Mouse (Mus musculus): Measurements from ENCODE around the gene Agbl3. TPM values are rescaled to one million over a fixed set of nuclear protein-coding genes. Genes with fewer than 3 reads are reported as not detected.

The Agbl3 gene
- polyA plus RNA-seq (2012; ENCODE audit: insufficient read depth, insufficient read length, low replicate concordance, missing spikeins): not detected in 2 replicates

DNA sequence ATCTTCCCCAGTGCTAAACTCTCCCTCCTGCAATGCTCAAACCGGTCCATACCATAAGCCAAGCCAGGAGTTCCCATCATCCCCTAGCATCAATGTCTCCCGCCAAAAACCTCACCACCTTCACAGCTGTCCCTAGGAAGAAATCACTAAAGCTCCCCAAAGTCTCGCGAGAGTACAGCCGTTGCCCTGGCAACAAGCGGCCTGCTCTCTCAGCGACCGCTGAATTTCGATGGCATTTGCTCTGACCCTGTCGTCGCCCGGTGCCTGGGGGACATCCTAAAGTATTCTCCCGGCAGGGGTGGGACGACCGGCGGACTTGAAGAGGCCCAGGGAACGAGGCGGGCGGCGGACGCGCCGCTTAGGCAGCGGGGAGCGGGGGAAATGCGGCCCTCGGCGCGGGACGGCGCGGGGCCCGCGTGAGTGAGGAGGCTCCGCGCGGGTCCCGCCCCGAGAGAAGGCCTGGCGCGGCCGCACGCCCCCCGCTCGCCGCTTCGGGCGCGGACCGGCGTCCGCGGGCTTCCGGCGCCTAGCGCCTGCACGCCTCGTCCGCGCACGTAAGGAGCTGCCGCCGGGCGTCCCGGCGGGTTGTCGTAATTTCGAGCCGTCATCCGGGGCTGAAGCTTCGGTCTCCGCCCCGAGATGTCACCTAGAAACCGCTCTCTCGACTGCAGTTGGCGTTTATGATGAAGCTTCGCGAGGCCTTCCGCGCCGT, at the start of gene Agbl3:
Gene Agbl3, plus strand, starts transcription at position 202 of the 712 bp plus-strand sequence.
- H3K4me3 ChIP-seq (ENCODE audit: insufficient read depth, low read depth, low read length): peak within 1 kb of the TSS; percentile 83
- under 1% methylated on average over 81 of the region's 81 CpGs for WGBS
- no peaks in the 10 kb centered on the region for H3K4me1 ChIP-seq (ENCODE audit: control insufficient read depth, insufficient read depth, low read length)
- H3K27ac ChIP-seq (ENCODE audit: insufficient read depth, low read depth, low read length): peak within 1 kb of the TSS; percentile 97
- TF ChIP-seq CTCF (IDR thresholded peaks at IDR 0.05; ENCODE audit: insufficient read depth, low read depth, low read length): no peak
- peak; percentile 68 for TF ChIP-seq POLR2A (IDR thresholded peaks at IDR 0.05; ENCODE audit: insufficient read depth, low read depth, low read length)

DNA sequence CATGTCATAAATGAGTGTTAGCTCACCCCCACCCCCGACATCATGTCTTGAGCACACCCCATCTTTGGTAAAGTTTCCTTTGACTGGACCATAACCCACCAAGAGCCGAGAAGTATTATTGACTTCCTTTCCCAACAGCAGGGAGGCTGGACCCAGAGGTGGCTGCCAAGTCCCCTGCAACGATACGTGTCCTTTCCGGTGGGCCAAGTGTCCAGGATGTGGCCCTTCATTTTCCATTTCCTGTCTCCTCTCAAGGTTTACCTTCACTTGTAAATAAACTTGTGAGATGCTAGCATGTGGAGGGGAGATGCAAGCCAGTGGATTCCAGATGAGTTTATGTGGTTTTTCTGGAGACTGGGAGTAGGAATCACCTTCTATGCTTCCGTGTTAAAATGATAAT, 49.2 kb upstream of the Agbl3 start:
- TF ChIP-seq POLR2A (IDR thresholded peaks at IDR 0.05; ENCODE audit: insufficient read depth, low read depth, low read length) (no peak), CTCF (IDR thresholded peaks at IDR 0.05; ENCODE audit: insufficient read depth, low read depth, low read length) (no peak)
- no peak overlapping the region for H3K4me3 ChIP-seq (ENCODE audit: insufficient read depth, low read depth, low read length)
- peaks cover 4% of the 10 kb centered on the region; the same call in 1 of the 2 replicates for H3K4me1 ChIP-seq (ENCODE audit: control insufficient read depth, insufficient read depth, low read length)
- WGBS: 84% methylated on average over 6 of the region's 6 CpGs
- no peak overlapping the region for H3K27ac ChIP-seq (ENCODE audit: insufficient read depth, low read depth, low read length)

DNA sequence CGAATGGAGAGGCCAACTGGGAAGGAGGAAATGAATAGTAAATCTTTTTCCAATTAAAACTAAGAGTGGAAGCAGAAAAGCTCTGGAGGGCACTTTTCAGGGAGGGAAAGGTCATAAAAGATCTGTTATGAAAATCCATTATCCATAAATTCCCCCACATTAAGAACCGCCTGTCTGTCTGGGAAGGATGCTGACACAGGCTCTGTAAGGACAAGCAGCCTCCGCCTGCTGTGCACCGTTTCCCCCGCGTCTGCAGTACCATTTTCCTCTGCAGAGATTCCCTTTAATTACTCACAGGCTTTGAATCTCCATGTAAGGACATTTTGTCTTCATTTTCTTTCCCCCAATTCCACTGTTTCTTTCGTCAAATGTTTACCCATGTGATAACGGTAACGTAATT, 48.7 kb upstream of the Agbl3 start:
- Histone ChIP-seq H3K27ac (ENCODE audit: insufficient read depth, low read depth, low read length) (no peak overlapping the region), H3K4me1 (ENCODE audit: control insufficient read depth, insufficient read depth, low read length) (peaks cover 4% of the 10 kb centered on the region; the same call in 1 of the 2 replicates), H3K4me3 (ENCODE audit: insufficient read depth, low read depth, low read length) (no peak overlapping the region)
- TF ChIP-seq CTCF (IDR thresholded peaks at IDR 0.05; ENCODE audit: insufficient read depth, low read depth, low read length) (no peak), POLR2A (IDR thresholded peaks at IDR 0.05; ENCODE audit: insufficient read depth, low read depth, low read length) (no peak)
- 47% methylated on average over 9 of the region's 9 CpGs for WGBS

DNA sequence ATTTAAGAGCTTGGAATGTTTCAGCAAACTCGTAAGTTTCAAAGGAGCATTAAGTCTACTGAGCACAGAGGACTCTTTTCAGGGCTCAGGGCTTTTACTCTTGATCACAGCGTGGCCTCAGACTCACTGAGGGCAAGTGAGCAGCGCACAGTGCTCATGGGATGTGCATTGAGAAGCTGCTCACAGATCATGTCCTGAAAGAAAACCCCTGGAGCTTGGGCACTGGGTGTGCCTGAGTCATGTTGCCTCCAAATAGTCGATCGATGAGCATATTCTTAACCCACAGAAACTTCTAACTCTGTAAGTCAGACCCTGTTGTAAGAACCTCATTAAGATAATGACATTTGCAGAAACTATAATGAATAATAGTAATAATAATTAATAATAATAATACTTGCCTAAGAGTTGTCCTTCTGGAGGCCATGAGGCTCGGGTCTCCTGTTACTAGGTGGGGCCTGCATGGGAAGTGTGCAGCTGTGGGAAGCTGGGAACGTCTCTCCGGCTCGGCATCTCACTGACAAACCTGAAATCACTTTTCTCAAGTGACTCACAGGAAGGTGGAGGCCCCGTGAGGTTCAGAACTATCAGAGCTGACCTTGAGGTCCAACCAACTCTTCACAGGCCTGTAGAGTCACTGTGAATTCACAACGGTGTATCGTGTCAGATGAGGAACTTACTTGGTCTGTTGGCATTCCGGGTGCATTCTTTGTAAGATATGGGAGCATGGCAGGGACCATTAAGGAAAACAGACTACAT, 45.1 kb upstream of the Agbl3 start:
- H3K4me1 ChIP-seq (ENCODE audit: control insufficient read depth, insufficient read depth, low read length): peaks cover 2% of the 10 kb centered on the region; the same call in 1 of the 2 replicates
- TF ChIP-seq POLR2A (IDR thresholded peaks at IDR 0.05; ENCODE audit: insufficient read depth, low read depth, low read length) (no peak), CTCF (IDR thresholded peaks at IDR 0.05; ENCODE audit: insufficient read depth, low read depth, low read length) (no peak)
- no peak overlapping the region for H3K27ac ChIP-seq (ENCODE audit: insufficient read depth, low read depth, low read length)
- H3K4me3 ChIP-seq (ENCODE audit: insufficient read depth, low read depth, low read length): no peak overlapping the region
- 87% methylated on average over 13 of the region's 13 CpGs for WGBS

DNA sequence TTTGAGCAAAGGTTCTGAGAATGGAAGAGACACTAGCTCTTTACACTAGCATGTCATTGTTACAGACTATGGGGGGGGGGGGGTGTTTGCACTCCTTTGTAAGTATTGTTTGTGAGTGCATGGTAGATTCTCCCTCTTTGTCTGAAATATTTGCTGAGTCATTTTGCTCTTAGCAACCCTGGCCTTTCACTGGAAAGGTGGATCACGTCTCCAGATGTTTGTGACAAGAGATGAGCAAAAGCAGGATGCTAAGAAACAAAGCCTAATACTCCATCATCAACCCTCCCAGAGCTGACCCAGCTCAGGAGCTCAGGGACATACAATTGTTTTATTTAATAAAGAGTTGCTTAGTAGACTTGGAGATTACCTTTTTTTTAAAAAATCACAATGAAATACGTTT, 43.3 kb upstream of the Agbl3 start:
- TF ChIP-seq CTCF (IDR thresholded peaks at IDR 0.05; ENCODE audit: insufficient read depth, low read depth, low read length) (no peak), POLR2A (IDR thresholded peaks at IDR 0.05; ENCODE audit: insufficient read depth, low read depth, low read length) (no peak)
- H3K4me1 ChIP-seq (ENCODE audit: control insufficient read depth, insufficient read depth, low read length): no peaks in the 10 kb centered on the region
- WGBS: 67% methylated on average over 2 of the region's 2 CpGs
- no peak overlapping the region for H3K27ac ChIP-seq (ENCODE audit: insufficient read depth, low read depth, low read length)
- H3K4me3 ChIP-seq (ENCODE audit: insufficient read depth, low read depth, low read length): no peak overlapping the region

DNA sequence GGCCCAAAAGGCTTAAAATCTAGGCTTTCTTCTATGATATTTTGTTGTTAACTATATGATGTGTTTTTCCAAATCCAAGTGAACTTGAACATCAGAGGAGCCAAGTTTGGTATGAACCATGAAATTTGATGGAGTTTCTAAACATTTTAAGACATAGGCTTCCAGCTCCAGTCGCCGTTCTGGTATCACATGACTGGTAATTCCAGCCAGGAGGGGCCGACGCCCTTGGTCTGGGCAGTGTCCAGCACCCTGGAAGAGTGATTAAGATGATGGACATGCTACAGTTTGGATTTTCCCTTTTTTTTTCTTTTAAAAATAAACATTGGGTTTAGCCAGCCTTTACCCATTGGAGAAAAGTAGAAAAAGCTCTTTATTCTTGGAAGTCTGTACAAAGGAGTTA, 36.3 kb upstream of the Agbl3 start:
- no peak overlapping the region for H3K4me3 ChIP-seq (ENCODE audit: insufficient read depth, low read depth, low read length)
- no peak for TF ChIP-seq POLR2A (IDR thresholded peaks at IDR 0.05; ENCODE audit: insufficient read depth, low read depth, low read length)
- no peak for TF ChIP-seq CTCF (IDR thresholded peaks at IDR 0.05; ENCODE audit: insufficient read depth, low read depth, low read length)
- WGBS: 94% methylated on average over 4 of the region's 4 CpGs
- H3K27ac ChIP-seq (ENCODE audit: insufficient read depth, low read depth, low read length): no peak overlapping the region
- no peaks in the 10 kb centered on the region for H3K4me1 ChIP-seq (ENCODE audit: control insufficient read depth, insufficient read depth, low read length)

DNA sequence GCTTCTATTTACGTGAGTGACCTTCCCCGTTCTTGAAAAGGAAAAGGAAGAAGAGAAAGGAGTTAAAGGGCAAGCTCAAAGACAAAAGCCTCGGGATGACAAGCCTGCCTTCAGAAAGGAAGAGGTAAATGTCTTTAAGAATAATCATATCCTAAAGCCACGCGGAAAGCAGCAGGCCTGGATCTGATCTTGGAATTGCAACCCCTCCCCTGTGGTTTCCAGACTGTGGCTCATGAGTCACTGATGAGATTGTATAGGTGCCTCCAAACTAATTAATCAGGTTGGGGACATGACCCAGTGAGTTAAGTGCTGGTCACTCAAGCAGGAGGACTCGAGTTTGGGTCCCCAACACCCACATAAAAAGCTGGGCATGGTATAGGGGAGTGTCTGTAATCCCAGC, 32.4 kb upstream of the Agbl3 start:
- WGBS: 83% methylated on average over 6 of the region's 6 CpGs
- H3K4me1 ChIP-seq (ENCODE audit: control insufficient read depth, insufficient read depth, low read length): peaks cover 3% of the 10 kb centered on the region; the same call in 1 of the 2 replicates
- TF ChIP-seq CTCF (IDR thresholded peaks at IDR 0.05; ENCODE audit: insufficient read depth, low read depth, low read length): no peak
- TF ChIP-seq POLR2A (IDR thresholded peaks at IDR 0.05; ENCODE audit: insufficient read depth, low read depth, low read length): no peak
- H3K4me3 ChIP-seq (ENCODE audit: insufficient read depth, low read depth, low read length): no peak overlapping the region
- H3K27ac ChIP-seq (ENCODE audit: insufficient read depth, low read depth, low read length): no peak overlapping the region

DNA sequence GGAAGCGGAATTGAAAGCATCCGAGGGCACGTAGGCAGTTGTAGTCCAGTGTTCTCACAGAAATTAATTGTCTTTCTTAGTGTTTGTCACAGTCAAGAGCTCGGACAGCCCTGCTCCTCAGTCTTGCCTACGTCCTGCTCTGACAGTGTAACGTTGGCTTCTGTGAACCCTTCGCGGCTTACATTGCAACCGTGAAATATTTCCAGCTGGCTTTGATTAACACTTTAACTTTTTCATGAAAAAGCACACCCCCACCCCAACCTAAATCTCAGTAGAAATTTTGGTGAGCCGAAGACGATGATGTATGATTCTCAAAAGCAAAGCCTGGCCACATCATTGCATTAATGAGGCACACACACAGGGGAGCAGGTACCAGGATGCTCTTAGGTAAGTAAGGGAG, 31.7 kb upstream of the Agbl3 start:
- H3K27ac ChIP-seq (ENCODE audit: insufficient read depth, low read depth, low read length): no peak overlapping the region
- H3K4me3 ChIP-seq (ENCODE audit: insufficient read depth, low read depth, low read length): no peak overlapping the region
- 96% methylated on average over 11 of the region's 11 CpGs for whole genome bisulfite sequencing
- H3K4me1 ChIP-seq (ENCODE audit: control insufficient read depth, insufficient read depth, low read length): peaks cover 3% of the 10 kb centered on the region; the same call in 1 of the 2 replicates
- TF ChIP-seq CTCF (IDR thresholded peaks at IDR 0.05; ENCODE audit: insufficient read depth, low read depth, low read length): no peak
- TF ChIP-seq POLR2A (IDR thresholded peaks at IDR 0.05; ENCODE audit: insufficient read depth, low read depth, low read length): no peak

DNA sequence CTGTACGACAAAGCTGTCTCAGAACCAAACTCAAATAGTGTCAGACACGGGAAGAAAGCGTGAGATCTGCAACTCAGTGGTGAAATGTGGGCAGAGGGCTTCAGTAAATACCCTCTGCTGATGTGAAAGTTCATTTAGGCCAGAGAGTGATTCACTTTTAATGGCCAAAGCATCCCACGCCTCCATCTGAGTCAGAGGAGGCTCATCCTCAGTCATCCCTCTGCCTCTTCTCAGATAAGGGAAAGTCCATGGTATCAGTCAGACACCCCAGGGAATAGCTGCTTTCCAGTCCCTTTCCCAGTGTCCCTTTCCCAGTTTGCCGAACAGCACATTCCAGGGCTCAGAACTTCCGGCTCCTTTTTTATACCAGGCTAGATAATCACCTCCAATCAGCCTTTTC, 30.7 kb upstream of the Agbl3 start:
- Histone ChIP-seq H3K27ac (ENCODE audit: insufficient read depth, low read depth, low read length) (no peak overlapping the region), H3K4me1 (ENCODE audit: control insufficient read depth, insufficient read depth, low read length) (peaks cover 3% of the 10 kb centered on the region; the same call in 1 of the 2 replicates), H3K4me3 (ENCODE audit: insufficient read depth, low read depth, low read length) (no peak overlapping the region)
- no peak for TF ChIP-seq CTCF (IDR thresholded peaks at IDR 0.05; ENCODE audit: insufficient read depth, low read depth, low read length)
- no peak for TF ChIP-seq POLR2A (IDR thresholded peaks at IDR 0.05; ENCODE audit: insufficient read depth, low read depth, low read length)
- WGBS: 88% methylated on average over 6 of the region's 6 CpGs
